ENCODE assay signal across 8 mouse cellular contexts in the genomic region with DNA sequence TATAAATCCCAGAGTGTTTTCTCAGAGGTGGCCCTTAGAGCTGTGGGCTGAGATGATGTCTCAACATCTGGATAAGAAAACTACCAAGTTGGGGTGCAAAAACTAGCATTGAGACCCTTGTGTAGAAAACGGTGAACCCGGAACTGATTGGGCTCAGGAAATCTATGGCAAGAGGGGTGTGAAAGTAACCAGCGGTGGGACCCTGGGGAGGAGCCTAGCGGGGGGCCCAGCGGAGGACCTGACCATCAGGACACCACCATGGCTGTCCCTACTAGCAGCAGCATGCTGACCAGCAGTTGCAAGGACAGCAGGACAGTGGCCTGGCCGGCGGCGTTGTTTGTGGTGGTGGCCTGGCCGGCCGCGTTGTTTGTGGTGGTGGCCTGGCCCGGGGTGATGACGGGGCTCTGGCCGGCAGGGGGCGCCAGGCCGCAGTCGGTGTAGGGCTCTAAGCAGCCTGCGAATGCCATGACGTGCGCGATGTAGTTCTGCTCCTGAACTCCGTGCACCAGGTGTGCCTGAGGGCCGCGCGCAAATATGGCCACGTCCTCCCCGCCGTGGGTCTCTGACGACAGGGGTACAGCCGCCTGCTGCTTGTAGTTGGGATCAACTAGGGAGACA. TPM values are rescaled to one million over a fixed set of nuclear protein-coding genes. Genes with fewer than 3 reads are reported as not detected.
DNase-seq lines count a peak whose midpoint lies in the region; ATAC-seq and TF ChIP-seq lines count a peak whose summit lies in the region.

No protein-coding gene starts in this region.

- H3K79me2 ChIP-seq in C2C12 (ENCODE audit: control insufficient read depth, insufficient read depth) = no peaks in the 10 kb centered on the region

- no peak overlapping the region for H3K9ac ChIP-seq in embryonic facial prominence, embryonic 15.5 days
- 0 out of 2 replicates have a peak overlapping the region, but pooled peaks have one; percentile 21 for H3K9ac ChIP-seq in heart, embryonic 13.5 days
- H3K9ac ChIP-seq in kidney, embryonic 15.5 days = no peak overlapping the region
- H3K9ac ChIP-seq in liver, embryonic 12.5 days = no peak overlapping the region

- peak overlapping the region; percentile 31 for H3K4me2 ChIP-seq in embryonic facial prominence, embryonic 15.5 days (replicated peaks)
- H3K4me2 ChIP-seq in heart, embryonic 13.5 days = peak overlapping the region; percentile 49
- H3K4me2 ChIP-seq in kidney, embryonic 15.5 days = peak overlapping the region; percentile 50
- peak overlapping the region; percentile 10 for H3K4me2 ChIP-seq in liver, embryonic 12.5 days

- peak; percentile 82 for DNase-seq in adrenal gland, postnatal 25 days
- peak; percentile 75 for DNase-seq in neural tube, embryonic 10.5 days (ENCODE audit: extremely low spot score, low spot score)
- DNase-seq in thymus, postnatal 0 days (ENCODE audit: low spot score) = peak; percentile 40

- no peak overlapping the region for H3K4me3 ChIP-seq in C2C12 (ENCODE audit: insufficient read depth, poor library complexity, severe bottlenecking)
- no peak overlapping the region; the same call in 1 of the 2 replicates for H3K4me3 ChIP-seq in embryonic facial prominence, embryonic 15.5 days (replicated peaks)
- H3K4me3 ChIP-seq in heart, embryonic 13.5 days = peak overlapping the region; percentile 20; the same call in 1 of the 2 replicates
- H3K4me3 ChIP-seq in kidney, embryonic 15.5 days (replicated peaks) = 0 out of 2 replicates have a peak overlapping the region, but pooled peaks have one; percentile 6
- no peak overlapping the region for H3K4me3 ChIP-seq in liver, embryonic 12.5 days

- H3K79me3 ChIP-seq in C2C12 (ENCODE audit: low read depth) = no peaks in the 10 kb centered on the region

- H3K27ac ChIP-seq in embryonic facial prominence, embryonic 15.5 days (replicated peaks) = no peak overlapping the region
- no peak overlapping the region for H3K27ac ChIP-seq in heart, embryonic 13.5 days (replicated peaks)
- no peak overlapping the region for H3K27ac ChIP-seq in kidney, embryonic 15.5 days
- no peak overlapping the region for H3K27ac ChIP-seq in liver, embryonic 12.5 days

- H3K27me3 ChIP-seq in C2C12 (ENCODE audit: control insufficient read depth, insufficient read depth, insufficient read length) = peaks cover 7% of the 10 kb centered on the region
- H3K27me3 ChIP-seq in embryonic facial prominence, embryonic 15.5 days = peaks cover 4% of the 10 kb centered on the region; the same call in 1 of the 2 replicates
- peaks cover 35% of the 10 kb centered on the region for H3K27me3 ChIP-seq in heart, embryonic 13.5 days (replicated peaks)
- peaks cover 22% of the 10 kb centered on the region for H3K27me3 ChIP-seq in kidney, embryonic 15.5 days
- peaks cover 16% of the 10 kb centered on the region for H3K27me3 ChIP-seq in liver, embryonic 12.5 days (replicated peaks)

- H3K36me3 ChIP-seq in C2C12 (ENCODE audit: control insufficient read depth, insufficient read depth) = no peaks in the 10 kb centered on the region
- H3K36me3 ChIP-seq in embryonic facial prominence, embryonic 15.5 days = no peaks in the 10 kb centered on the region
- no peaks in the 10 kb centered on the region for H3K36me3 ChIP-seq in heart, embryonic 13.5 days
- H3K36me3 ChIP-seq in kidney, embryonic 15.5 days = no peaks in the 10 kb centered on the region
- H3K36me3 ChIP-seq in liver, embryonic 12.5 days = no peaks in the 10 kb centered on the region

- H3ac ChIP-seq in C2C12 (ENCODE audit: control insufficient read depth, insufficient read length, low read depth) = no peak overlapping the region

- peaks cover 3% of the 10 kb centered on the region; the same call in 1 of the 2 replicates for H3K4me1 ChIP-seq in embryonic facial prominence, embryonic 15.5 days
- peaks cover 5% of the 10 kb centered on the region; the same call in 1 of the 2 replicates for H3K4me1 ChIP-seq in heart, embryonic 13.5 days
- peaks cover 6% of the 10 kb centered on the region; the same call in 1 of the 2 replicates for H3K4me1 ChIP-seq in kidney, embryonic 15.5 days
- peaks cover 10% of the 10 kb centered on the region for H3K4me1 ChIP-seq in liver, embryonic 12.5 days

- peak; percentile 88 for TF ChIP-seq CTCF in C2C12 (IDR thresholded peaks at IDR 0.05; ENCODE audit: control insufficient read depth, insufficient read depth, insufficient read length)

- 12% methylated on average over 30 of the region's 30 CpGs for WGBS in embryonic facial prominence, embryonic 15.5 days
- WGBS in heart, embryonic 13.5 days = 18% methylated on average over 30 of the region's 30 CpGs
- 12% methylated on average over 30 of the region's 30 CpGs for WGBS in kidney, embryonic 15.5 days
- 13% methylated on average over 30 of the region's 30 CpGs for WGBS in liver, embryonic 12.5 days (ENCODE audit: insufficient replicate concordance)

- no peaks in the 10 kb centered on the region for H3K9me3 ChIP-seq in embryonic facial prominence, embryonic 15.5 days (replicated peaks)
- no peaks in the 10 kb centered on the region for H3K9me3 ChIP-seq in heart, embryonic 13.5 days
- H3K9me3 ChIP-seq in kidney, embryonic 15.5 days (replicated peaks) = no peaks in the 10 kb centered on the region
- H3K9me3 ChIP-seq in liver, embryonic 12.5 days (replicated peaks) = no peaks in the 10 kb centered on the region

- peak; percentile 41 for ATAC-seq in embryonic facial prominence, embryonic 15.5 days (ENCODE audit: insufficient number of reproducible peaks, low FRiP score, low TSS enrichment, low read depth)
- no peak for ATAC-seq in heart, embryonic 13.5 days (ENCODE audit: extremely low read depth, insufficient number of reproducible peaks, low FRiP score, low TSS enrichment)
- ATAC-seq in kidney, embryonic 15.5 days (replicated peaks; ENCODE audit: low FRiP score) = peak; percentile 77
- 0 out of 2 replicates have a peak, but pooled peaks have one; percentile 61 for ATAC-seq in liver, embryonic 12.5 days

TF ChIP-seq in C2C12, 6 proteins besides CTCF, POLR2A, EP300 and RAD21:
- TF ChIP-seq CEBPB (IDR thresholded peaks at IDR 0.05; ENCODE audit: low read depth) = no peak
- TF ChIP-seq MAX (IDR thresholded peaks at IDR 0.05) = no peak
- no peak for TF ChIP-seq MYOD1 (IDR thresholded peaks at IDR 0.05; ENCODE audit: control insufficient read depth, insufficient read length, low read depth)
- no peak for TF ChIP-seq USF1 (IDR thresholded peaks at IDR 0.05; ENCODE audit: low read depth)
- TF ChIP-seq FOSL1 (IDR thresholded peaks at IDR 0.05; ENCODE audit: insufficient read depth, low read length, poor library complexity, severe bottlenecking) = no peak
- no peak for TF ChIP-seq MYOG (IDR thresholded peaks at IDR 0.05; ENCODE audit: control insufficient read depth, extremely low read depth, insufficient read length)
TF ChIP-seq in C2C12: peak in this region for 0.

RNA-seq across cellular contexts. Expression of gene Alpi, which starts 2.9 kb away (rescaled TPM):
- polyA plus RNA-seq in C2C12 (2012; fragmentation: generic; extraction: Trizol) = not detected
- total RNA-seq in adrenal gland, postnatal 25 days (2021) = not detected in 2 replicates
- polyA plus RNA-seq in embryonic facial prominence, embryonic 15.5 days (2015; fragmentation: Nextera tagmentation; extraction: Ambion mirVana) = not detected in 2 replicates
- not detected in 2 replicates for polyA plus RNA-seq in heart, embryonic 13.5 days (2015; fragmentation: Nextera tagmentation; extraction: Ambion mirVana)
- polyA plus RNA-seq in kidney, embryonic 15.5 days (2015; fragmentation: Nextera tagmentation; extraction: Ambion mirVana) = not detected in 2 replicates
- not detected in 2 replicates for polyA plus RNA-seq in liver, embryonic 12.5 days (2016; fragmentation: Nextera tagmentation; extraction: Ambion mirVana)
- polyA plus RNA-seq in thymus, postnatal 0 days (2015; fragmentation: Nextera tagmentation; extraction: Ambion mirVana) = 0.22 and 0.28 TPM in 2 replicates

RNA-seq across cellular contexts. Expression of gene Alppl2, which starts 8.7 kb away (rescaled TPM):
- not detected for polyA plus RNA-seq in C2C12 (2012; fragmentation: generic; extraction: Trizol)
- total RNA-seq in adrenal gland, postnatal 25 days (2021) = not detected in 2 replicates
- polyA plus RNA-seq in embryonic facial prominence, embryonic 15.5 days (2015; fragmentation: Nextera tagmentation; extraction: Ambion mirVana) = not detected in 2 replicates
- not detected in 2 replicates for polyA plus RNA-seq in heart, embryonic 13.5 days (2015; fragmentation: Nextera tagmentation; extraction: Ambion mirVana)
- not detected in 2 replicates for polyA plus RNA-seq in kidney, embryonic 15.5 days (2015; fragmentation: Nextera tagmentation; extraction: Ambion mirVana)
- polyA plus RNA-seq in liver, embryonic 12.5 days (2016; fragmentation: Nextera tagmentation; extraction: Ambion mirVana) = 0.14 TPM in 1 of 2 replicates, not detected in the other
- polyA plus RNA-seq in thymus, postnatal 0 days (2015; fragmentation: Nextera tagmentation; extraction: Ambion mirVana) = 0.33 and 0.46 TPM in 2 replicates

RNA-seq across cellular contexts. Expression of gene Akp3, which starts 26.3 kb away (rescaled TPM):
- polyA plus RNA-seq in C2C12 (2012; fragmentation: generic; extraction: Trizol) = not detected
- not detected in 2 replicates for total RNA-seq in adrenal gland, postnatal 25 days (2021)
- polyA plus RNA-seq in embryonic facial prominence, embryonic 15.5 days (2015; fragmentation: Nextera tagmentation; extraction: Ambion mirVana) = not detected in 2 replicates
- not detected in 2 replicates for polyA plus RNA-seq in heart, embryonic 13.5 days (2015; fragmentation: Nextera tagmentation; extraction: Ambion mirVana)
- polyA plus RNA-seq in kidney, embryonic 15.5 days (2015; fragmentation: Nextera tagmentation; extraction: Ambion mirVana) = not detected in 2 replicates
- not detected in 2 replicates for polyA plus RNA-seq in liver, embryonic 12.5 days (2016; fragmentation: Nextera tagmentation; extraction: Ambion mirVana)
- 0.26 and 0.60 TPM in 2 replicates for polyA plus RNA-seq in thymus, postnatal 0 days (2015; fragmentation: Nextera tagmentation; extraction: Ambion mirVana)

RNA-seq across cellular contexts. Expression of gene Ecel1, which starts 57.9 kb away (rescaled TPM):
- 0.07 TPM for polyA plus RNA-seq in C2C12 (2012; fragmentation: generic; extraction: Trizol)
- 0.67 and 0.73 TPM in 2 replicates for total RNA-seq in adrenal gland, postnatal 25 days (2021)
- 1.5 and 1.6 TPM in 2 replicates for polyA plus RNA-seq in embryonic facial prominence, embryonic 15.5 days (2015; fragmentation: Nextera tagmentation; extraction: Ambion mirVana)
- polyA plus RNA-seq in heart, embryonic 13.5 days (2015; fragmentation: Nextera tagmentation; extraction: Ambion mirVana) = 0.79 and 1.0 TPM in 2 replicates
- 1.3 and 3.8 TPM in 2 replicates for polyA plus RNA-seq in kidney, embryonic 15.5 days (2015; fragmentation: Nextera tagmentation; extraction: Ambion mirVana)
- 0.12 and 0.35 TPM in 2 replicates for polyA plus RNA-seq in liver, embryonic 12.5 days (2016; fragmentation: Nextera tagmentation; extraction: Ambion mirVana)
- polyA plus RNA-seq in thymus, postnatal 0 days (2015; fragmentation: Nextera tagmentation; extraction: Ambion mirVana) = 0.32 and 0.55 TPM in 2 replicates

Comparison
In these comparisons a context has a peak if more than half of its experiments do, and no peak if none do; other contexts are left out.
1. H3K4me3 ChIP-seq: peak in heart, embryonic 13.5 days (single experiment) and kidney, embryonic 15.5 days (single experiment); none in C2C12 (single experiment), embryonic facial prominence, embryonic 15.5 days (single experiment) and liver, embryonic 12.5 days (single experiment).
2. Peak in every context shown above with its lines, with median percentiles within 50 percentile points of each other: DNase-seq and H3K4me2 ChIP-seq.